In the genomic region with DNA sequence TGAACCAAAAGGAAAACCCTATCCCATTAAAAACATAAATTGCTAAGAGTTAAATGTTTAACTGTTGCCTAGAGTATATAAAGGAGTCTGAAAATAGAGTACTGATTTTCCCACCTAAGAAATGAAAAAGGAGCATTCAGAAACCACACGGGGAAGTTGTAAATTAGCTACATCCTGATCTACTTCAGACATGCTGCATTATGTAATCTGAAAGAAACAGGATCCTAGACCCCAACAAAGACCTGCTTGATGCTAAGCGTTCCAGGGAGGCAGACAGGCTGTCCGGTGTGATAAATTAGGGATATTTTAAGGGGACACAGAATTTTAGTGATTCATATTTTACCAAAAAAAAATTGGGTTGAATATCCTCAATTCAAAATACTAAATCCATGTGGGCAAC, we compare ENCODE assay signal across 17 mouse cellular contexts.
"Had no signal": no experiment of that assay in that cellular context is flagged by ENCODE, and none has a peak within 500 bp of the region (broad histone marks: within the 10 kb centered on the region; RNA-seq: fewer than 3 reads in every experiment).

No protein-coding gene starts in this region.

- ATAC-seq: midbrain, embryonic 13.5 days; midbrain, embryonic 15.5 days had no signal

- H3K27me3 ChIP-seq: megakaryocyte, embryonic 14.5 days; midbrain, embryonic 13.5 days; midbrain, embryonic 15.5 days; neural tube, embryonic 12.5 days had no signal

- DNase-seq: lung, adult 18-20 months; lung, embryonic 14.5 days; lung, postnatal 10 days; lung, postnatal 4 days; retina, postnatal 1 day; right cerebral cortex, adult 18-20 months; right cerebral cortex, postnatal 25 days; right cerebral cortex, postnatal 4 days; spleen, adult 18-20 months; thymus, adult 18-20 months; thymus, postnatal 14 days; thymus, postnatal 36 days had no signal

- H3K9ac ChIP-seq: lung, embryonic 14.5 days; midbrain, embryonic 13.5 days; midbrain, embryonic 15.5 days; neural tube, embryonic 12.5 days had no signal

- H3K27ac ChIP-seq: midbrain, embryonic 13.5 days; midbrain, embryonic 15.5 days; neural tube, embryonic 12.5 days had no signal

- H3K4me3 ChIP-seq: megakaryocyte, embryonic 14.5 days; midbrain, embryonic 13.5 days; midbrain, embryonic 15.5 days; neural tube, embryonic 12.5 days had no signal

- H3K4me1 ChIP-seq: megakaryocyte, embryonic 14.5 days; midbrain, embryonic 13.5 days; midbrain, embryonic 15.5 days; neural tube, embryonic 12.5 days had no signal

- H3K4me2 ChIP-seq: lung, embryonic 14.5 days; midbrain, embryonic 11.5 days; midbrain, embryonic 13.5 days; midbrain, embryonic 15.5 days; neural tube, embryonic 12.5 days had no signal

- H3K9me3 ChIP-seq: megakaryocyte, embryonic 14.5 days; midbrain, embryonic 13.5 days; midbrain, embryonic 15.5 days; neural tube, embryonic 12.5 days had no signal

- H3K36me3 ChIP-seq: midbrain, embryonic 13.5 days; midbrain, embryonic 15.5 days; neural tube, embryonic 12.5 days had no signal
